Mouse (Mus musculus) E14TG2a.4 (cell line): ENCODE results near the gene Rb1.
A peak's percentile ranks its signal among the peaks of the same experiment; 100 is the strongest.

ENCODE experiments used
- CTCF ChIP-seq: conservative IDR thresholded peaks from 2 replicates; pipeline ENCODE4 v1.5.1; 2014; ENCODE audit warnings: low read length
- NANOG ChIP-seq: IDR thresholded peaks from 2 replicates; pipeline ENCODE4 v1.6.1; 2014; ENCODE audit warnings: borderline replicate concordance, low read length, mixed read lengths
- POU5F1 ChIP-seq: IDR thresholded peaks from 2 replicates; pipeline ENCODE4 v1.6.1; 2014; ENCODE audit warnings: low read length, borderline replicate concordance

GRCm38 (mm10) chr14:73323965-73324364 is 1.7 kb downstream of the Rb1 start:
- TF ChIP-seq CTCF (no peak), POU5F1 (no peak), NANOG (peak; percentile 93)
